Mouse (Mus musculus): ENCODE results near the gene Olfr658. TPM values are rescaled to one million over a fixed set of nuclear protein-coding genes. Genes with fewer than 3 reads are reported as not detected.

Gene Olfr658
- polyA plus RNA-seq, 1 experiment from 2014 or later, result 0.09 TPM

Other genes with a start within 250 kb of the Olfr658 start
- gene Trim30c, start 246.5 kb downstream of the Olfr658 start, polyA plus RNA-seq (2015; fragmentation: Nextera tagmentation; extraction: Ambion mirVana), result not detected in 2 replicates
- 0.42 and 0.70 TPM in 2 replicates for gene Trim30a, start 182.1 kb downstream of the Olfr658 start, polyA plus RNA-seq (2015; fragmentation: Nextera tagmentation; extraction: Ambion mirVana)
- 0.15 and 0.42 TPM in 2 replicates for gene Trim30d, start 139.5 kb downstream of the Olfr658 start, polyA plus RNA-seq (2015; fragmentation: Nextera tagmentation; extraction: Ambion mirVana)
- gene Olfr651, start 97.2 kb downstream of the Olfr658 start, polyA plus RNA-seq (2015; fragmentation: Nextera tagmentation; extraction: Ambion mirVana), result not detected in 2 replicates
- gene Olfr652, start 86.4 kb downstream of the Olfr658 start, polyA plus RNA-seq (2015; fragmentation: Nextera tagmentation; extraction: Ambion mirVana), result not detected in 2 replicates
- gene Olfr653, start 70.0 kb downstream of the Olfr658 start, polyA plus RNA-seq (2015; fragmentation: Nextera tagmentation; extraction: Ambion mirVana), result not detected in 2 replicates
- not detected in 2 replicates for gene Olfr654, start 60.3 kb downstream of the Olfr658 start, polyA plus RNA-seq (2015; fragmentation: Nextera tagmentation; extraction: Ambion mirVana)
- not detected in 2 replicates for gene Olfr655, start 45.5 kb downstream of the Olfr658 start, polyA plus RNA-seq (2015; fragmentation: Nextera tagmentation; extraction: Ambion mirVana)
- gene Olfr656, start 33.4 kb downstream of the Olfr658 start, polyA plus RNA-seq (2015; fragmentation: Nextera tagmentation; extraction: Ambion mirVana), result not detected in 2 replicates
- gene Olfr657, start 22.5 kb downstream of the Olfr658 start, polyA plus RNA-seq (2015; fragmentation: Nextera tagmentation; extraction: Ambion mirVana), result not detected in 2 replicates
- not detected in 2 replicates for gene Olfr659, start 19.4 kb upstream of the Olfr658 start, polyA plus RNA-seq (2015; fragmentation: Nextera tagmentation; extraction: Ambion mirVana)
- not detected in 2 replicates for gene Olfr661, start 39.2 kb upstream of the Olfr658 start, polyA plus RNA-seq (2015; fragmentation: Nextera tagmentation; extraction: Ambion mirVana)
- not detected in 2 replicates for gene Usp17le, start 130.2 kb upstream of the Olfr658 start, polyA plus RNA-seq (2015; fragmentation: Nextera tagmentation; extraction: Ambion mirVana)
- not detected in 2 replicates for gene Usp17lb, start 195.3 kb upstream of the Olfr658 start, polyA plus RNA-seq (2015; fragmentation: Nextera tagmentation; extraction: Ambion mirVana)
- not detected in 2 replicates for gene Usp17la, start 209.7 kb upstream of the Olfr658 start, polyA plus RNA-seq (2015; fragmentation: Nextera tagmentation; extraction: Ambion mirVana)
- gene Olfr665, start 230.7 kb upstream of the Olfr658 start, polyA plus RNA-seq (2015; fragmentation: Nextera tagmentation; extraction: Ambion mirVana), result not detected in 2 replicates
- not detected in 2 replicates for gene Olfr666, start 248.6 kb upstream of the Olfr658 start, polyA plus RNA-seq (2015; fragmentation: Nextera tagmentation; extraction: Ambion mirVana)